Mouse (Mus musculus): Measurements from ENCODE around the gene Elmo1. TPM values are rescaled to one million over a fixed set of nuclear protein-coding genes. Genes with fewer than 3 reads are reported as not detected.

The Elmo1 gene
- polyA plus RNA-seq, 1 experiment from 2014 or later: 12.2 TPM

GRCm38 (mm10) chr13:20185034-20185846, 94.8 kb downstream of the Elmo1 start:
- no peak overlapping the region for H3K4me2 ChIP-seq (replicated peaks; ENCODE audit: low read depth, low read length)
- no peaks in the 10 kb centered on the region for H3K36me3 ChIP-seq (ENCODE audit: control insufficient read depth, insufficient read depth, low read length)
- no peaks in the 10 kb centered on the region for H3K9me3 ChIP-seq (ENCODE audit: control insufficient read depth, low read depth, low read length)
- H3K4me1 ChIP-seq (ENCODE audit: control insufficient read depth, insufficient read depth, low read length): peaks cover 9% of the 10 kb centered on the region; the same call in 1 of the 2 replicates
- 87% methylated on average over 20 of the region's 20 CpGs for WGBS
- no peaks in the 10 kb centered on the region for H3K27me3 ChIP-seq (ENCODE audit: control insufficient read depth, insufficient read depth, low read length)
- no peak overlapping the region for H3K9ac ChIP-seq (replicated peaks; ENCODE audit: low read depth, low read length)
- no peak overlapping the region for H3K27ac ChIP-seq (ENCODE audit: low read length)
- no peak for ATAC-seq (ENCODE audit: insufficient number of reproducible peaks, insufficient read depth, low FRiP score, low read depth)
- H3K4me3 ChIP-seq (ENCODE audit: low read depth, low read length): no peak overlapping the region

- no peak overlapping the region for H3K9ac ChIP-seq (replicated peaks; ENCODE audit: low read depth, low read length)
- H3K4me3 ChIP-seq (ENCODE audit: low read depth, low read length): no peak overlapping the region
- H3K9me3 ChIP-seq (ENCODE audit: control insufficient read depth, low read depth, low read length): no peaks in the 10 kb centered on the region
- 87% methylated on average over 4 of the region's 4 CpGs for WGBS
- H3K4me2 ChIP-seq (replicated peaks; ENCODE audit: low read depth, low read length): no peak overlapping the region
- no peaks in the 10 kb centered on the region for H3K27me3 ChIP-seq (ENCODE audit: control insufficient read depth, insufficient read depth, low read length)
- peaks cover 9% of the 10 kb centered on the region; the same call in 1 of the 2 replicates for H3K4me1 ChIP-seq (ENCODE audit: control insufficient read depth, insufficient read depth, low read length)
- no peak overlapping the region for H3K27ac ChIP-seq (ENCODE audit: low read length)
- no peaks in the 10 kb centered on the region for H3K36me3 ChIP-seq (ENCODE audit: control insufficient read depth, insufficient read depth, low read length)
- ATAC-seq (ENCODE audit: insufficient number of reproducible peaks, insufficient read depth, low FRiP score, low read depth): no peak
Measured at GRCm38 (mm10) chr13:20185847-20186213, 95.4 kb downstream of the Elmo1 start.

- Histone ChIP-seq H3K9me3 (ENCODE audit: control insufficient read depth, low read depth, low read length) (no peaks in the 10 kb centered on the region), H3K4me3 (ENCODE audit: low read depth, low read length) (no peak overlapping the region), H3K27me3 (ENCODE audit: control insufficient read depth, insufficient read depth, low read length) (no peaks in the 10 kb centered on the region), H3K36me3 (ENCODE audit: control insufficient read depth, insufficient read depth, low read length) (no peaks in the 10 kb centered on the region), H3K27ac (ENCODE audit: low read length) (no peak overlapping the region), H3K4me1 (ENCODE audit: control insufficient read depth, insufficient read depth, low read length) (peaks cover 5% of the 10 kb centered on the region; the same call in 1 of the 2 replicates), H3K4me2 (replicated peaks; ENCODE audit: low read depth, low read length) (no peak overlapping the region), H3K9ac (replicated peaks; ENCODE audit: low read depth, low read length) (no peak overlapping the region)
- no peak for ATAC-seq (ENCODE audit: insufficient number of reproducible peaks, insufficient read depth, low FRiP score, low read depth)
- WGBS: 72% methylated on average over 2 of the region's 2 CpGs
Measured at GRCm38 (mm10) chr13:20187647-20188046, 97.3 kb downstream of the Elmo1 start.

GRCm38 (mm10) chr13:20192009-20192584, 101.7 kb downstream of the Elmo1 start:
- no peak overlapping the region for H3K27ac ChIP-seq (ENCODE audit: low read length)
- H3K36me3 ChIP-seq (ENCODE audit: control insufficient read depth, insufficient read depth, low read length): no peaks in the 10 kb centered on the region
- no peaks in the 10 kb centered on the region for H3K9me3 ChIP-seq (ENCODE audit: control insufficient read depth, low read depth, low read length)
- no peak overlapping the region for H3K4me2 ChIP-seq (replicated peaks; ENCODE audit: low read depth, low read length)
- H3K4me1 ChIP-seq (ENCODE audit: control insufficient read depth, insufficient read depth, low read length): no peaks in the 10 kb centered on the region
- no peak overlapping the region for H3K9ac ChIP-seq (replicated peaks; ENCODE audit: low read depth, low read length)
- no peak overlapping the region for H3K4me3 ChIP-seq (ENCODE audit: low read depth, low read length)
- H3K27me3 ChIP-seq (ENCODE audit: control insufficient read depth, insufficient read depth, low read length): no peaks in the 10 kb centered on the region
- WGBS: 84% methylated on average over 6 of the region's 6 CpGs
- no peak for ATAC-seq (ENCODE audit: insufficient number of reproducible peaks, insufficient read depth, low FRiP score, low read depth)

- H3K4me2 ChIP-seq (replicated peaks; ENCODE audit: low read depth, low read length): no peak overlapping the region
- ATAC-seq (ENCODE audit: insufficient number of reproducible peaks, insufficient read depth, low FRiP score, low read depth): no peak
- no peak overlapping the region for H3K9ac ChIP-seq (replicated peaks; ENCODE audit: low read depth, low read length)
- no peak overlapping the region for H3K4me3 ChIP-seq (ENCODE audit: low read depth, low read length)
- no peaks in the 10 kb centered on the region for H3K9me3 ChIP-seq (ENCODE audit: control insufficient read depth, low read depth, low read length)
- H3K4me1 ChIP-seq (ENCODE audit: control insufficient read depth, insufficient read depth, low read length): no peaks in the 10 kb centered on the region
- 53% methylated on average over 2 of the region's 2 CpGs for WGBS
- no peaks in the 10 kb centered on the region for H3K36me3 ChIP-seq (ENCODE audit: control insufficient read depth, insufficient read depth, low read length)
- no peak overlapping the region for H3K27ac ChIP-seq (ENCODE audit: low read length)
- no peaks in the 10 kb centered on the region for H3K27me3 ChIP-seq (ENCODE audit: control insufficient read depth, insufficient read depth, low read length)
Measured at GRCm38 (mm10) chr13:20200582-20200981, 110.2 kb downstream of the Elmo1 start.

GRCm38 (mm10) chr13:20202617-20203016, 112.2 kb downstream of the Elmo1 start:
- H3K4me2 ChIP-seq (replicated peaks; ENCODE audit: low read depth, low read length): no peak overlapping the region
- no peaks in the 10 kb centered on the region for H3K9me3 ChIP-seq (ENCODE audit: control insufficient read depth, low read depth, low read length)
- H3K36me3 ChIP-seq (ENCODE audit: control insufficient read depth, insufficient read depth, low read length): no peaks in the 10 kb centered on the region
- no peak overlapping the region for H3K9ac ChIP-seq (replicated peaks; ENCODE audit: low read depth, low read length)
- H3K4me1 ChIP-seq (ENCODE audit: control insufficient read depth, insufficient read depth, low read length): no peaks in the 10 kb centered on the region
- WGBS: 84% methylated on average over 4 of the region's 4 CpGs
- no peak overlapping the region for H3K27ac ChIP-seq (ENCODE audit: low read length)
- no peak for ATAC-seq (ENCODE audit: insufficient number of reproducible peaks, insufficient read depth, low FRiP score, low read depth)
- H3K4me3 ChIP-seq (ENCODE audit: low read depth, low read length): no peak overlapping the region
- H3K27me3 ChIP-seq (ENCODE audit: control insufficient read depth, insufficient read depth, low read length): no peaks in the 10 kb centered on the region

- no peak for ATAC-seq (ENCODE audit: insufficient number of reproducible peaks, insufficient read depth, low FRiP score, low read depth)
- Histone ChIP-seq H3K4me1 (ENCODE audit: control insufficient read depth, insufficient read depth, low read length) (no peaks in the 10 kb centered on the region), H3K9me3 (ENCODE audit: control insufficient read depth, low read depth, low read length) (no peaks in the 10 kb centered on the region), H3K27ac (ENCODE audit: low read length) (no peak overlapping the region), H3K4me3 (ENCODE audit: low read depth, low read length) (no peak overlapping the region), H3K36me3 (ENCODE audit: control insufficient read depth, insufficient read depth, low read length) (no peaks in the 10 kb centered on the region), H3K27me3 (ENCODE audit: control insufficient read depth, insufficient read depth, low read length) (no peaks in the 10 kb centered on the region), H3K4me2 (replicated peaks; ENCODE audit: low read depth, low read length) (no peak overlapping the region), H3K9ac (replicated peaks; ENCODE audit: low read depth, low read length) (no peak overlapping the region)
Measured at GRCm38 (mm10) chr13:20204165-20204564, 113.8 kb downstream of the Elmo1 start.

GRCm38 (mm10) chr13:20205007-20205745, 114.8 kb downstream of the Elmo1 start:
- no peaks in the 10 kb centered on the region for H3K27me3 ChIP-seq (ENCODE audit: control insufficient read depth, insufficient read depth, low read length)
- H3K4me2 ChIP-seq (replicated peaks; ENCODE audit: low read depth, low read length): no peak overlapping the region
- H3K36me3 ChIP-seq (ENCODE audit: control insufficient read depth, insufficient read depth, low read length): no peaks in the 10 kb centered on the region
- no peak for ATAC-seq (ENCODE audit: insufficient number of reproducible peaks, insufficient read depth, low FRiP score, low read depth)
- H3K9ac ChIP-seq (replicated peaks; ENCODE audit: low read depth, low read length): no peak overlapping the region
- no peak overlapping the region for H3K4me3 ChIP-seq (ENCODE audit: low read depth, low read length)
- H3K9me3 ChIP-seq (ENCODE audit: control insufficient read depth, low read depth, low read length): no peaks in the 10 kb centered on the region
- H3K27ac ChIP-seq (ENCODE audit: low read length): no peak overlapping the region
- WGBS: 91% methylated on average over 12 of the region's 12 CpGs
- H3K4me1 ChIP-seq (ENCODE audit: control insufficient read depth, insufficient read depth, low read length): no peaks in the 10 kb centered on the region

Data from stomach, embryonic 14.5 days (tissue).